Mouse (Mus musculus) layer of hippocampus, adult 2 months (tissue): ENCODE data around the gene Serpind1. TPM values are rescaled to one million over a fixed set of nuclear protein-coding genes. Genes with fewer than 3 reads are reported as not detected.

Experiments used
- DNase-seq, 2 experiments: peaks; one replicate each; pipeline ENCODE4 v3.0.0; 2022; ENCODE audit warnings: low spot score in 2 of 2
- H3K27ac ChIP-seq: fragments of 200-600 bp; 2 replicates; pipeline ENCODE4 v1.8.1; 2022
- H3K4me3 ChIP-seq: fragments of 200-600 bp; 2 replicates; pipeline ENCODE4 v1.8.1; 2022; ENCODE audit warnings: mild to moderate bottlenecking
- CTCF ChIP-seq: fragments of 200-600 bp; conservative IDR thresholded peaks from 2 replicates; pipeline ENCODE4 v1.8.1; 2022; ENCODE audit warnings: antibody characterized with exemption, mild to moderate bottlenecking, moderate library complexity
- long read RNA-seq, 2 experiments: library from polyadenylated mRNA; stranded (forward); transcript quantifications; one replicate each; pipeline ENCODE4 v2.0.0; 2021; ENCODE audit warnings: borderline mapping rate in 2 of 2
- total RNA-seq, 2 experiments: library from RNA; stranded (reverse); gene quantifications; 2 replicates each; pipeline ENCODE4 v1.2.3; 2021

The Serpind1 gene
- total RNA-seq, result 1 to 10 TPM in 1 of 2 experiments, under 1 TPM in 1; 0.79 to 1.4 TPM
- long read RNA-seq, experiment 1, partial matches to known transcripts, result 2 of 2 reads
- long read RNA-seq, experiment 1, other reads (novel, unspliced or antisense), result 0 of 2 reads
- long read RNA-seq, experiment 2, result 0 reads

GRCm38 (mm10) chr16:17331116-17331515, at the start of gene Serpind1:
TSS of gene Serpind1 (plus strand) at chr16:17331371.
- TF ChIP-seq CTCF, result no peak
- Histone ChIP-seq H3K27ac (0 out of 2 replicates have a peak within 1 kb of the TSS, but pooled peaks have one; percentile 55), H3K4me3 (no peak within 1 kb of the TSS)
- no peak for DNase-seq

- Histone ChIP-seq H3K27ac (peak overlapping the region; percentile 18; the same call in 1 of the 2 replicates), H3K4me3 (no peak overlapping the region)
- no peak for TF ChIP-seq CTCF
- no peak for DNase-seq
These were observed 48.0 kb upstream of the Serpind1 start for GRCm38 (mm10) chr16:17283151-17283550.

GRCm38 (mm10) chr16:17287103-17287502, 44.1 kb upstream of the Serpind1 start:
- no peak overlapping the region for H3K4me3 ChIP-seq
- DNase-seq, result no peak
- TF ChIP-seq CTCF, result no peak
- no peak overlapping the region for H3K27ac ChIP-seq

GRCm38 (mm10) chr16:17291016-17291415, 40.2 kb upstream of the Serpind1 start:
- Histone ChIP-seq H3K27ac (no peak overlapping the region), H3K4me3 (no peak overlapping the region)
- no peak for TF ChIP-seq CTCF
- DNase-seq, result no peak

- Histone ChIP-seq H3K4me3 (no peak overlapping the region), H3K27ac (no peak overlapping the region)
- TF ChIP-seq CTCF, result peak; percentile 95
- DNase-seq, result peak in 1 of 2 experiments; percentile 76
These were observed 38.4 kb upstream of the Serpind1 start for GRCm38 (mm10) chr16:17292751-17293150.

- DNase-seq, result no peak
- no peak for TF ChIP-seq CTCF
- H3K4me3 ChIP-seq, result no peak overlapping the region
- no peak overlapping the region for H3K27ac ChIP-seq
These were observed 30.4 kb upstream of the Serpind1 start for GRCm38 (mm10) chr16:17300818-17301217.

- H3K27ac ChIP-seq, result no peak overlapping the region
- no peak for TF ChIP-seq CTCF
- no peak overlapping the region for H3K4me3 ChIP-seq
- no peak for DNase-seq
These were observed 27.5 kb upstream of the Serpind1 start for GRCm38 (mm10) chr16:17303521-17304245.

GRCm38 (mm10) chr16:17307461-17307860, 23.7 kb upstream of the Serpind1 start:
- DNase-seq, result no peak

GRCm38 (mm10) chr16:17309036-17309435, 22.1 kb upstream of the Serpind1 start:
- no peak for TF ChIP-seq CTCF

More at GRCm38 (mm10) chr16:17307461-17307860, 23.7 kb upstream of the Serpind1 start:
- no peak for TF ChIP-seq CTCF
- no peak overlapping the region for H3K4me3 ChIP-seq
- no peak overlapping the region for H3K27ac ChIP-seq

GRCm38 (mm10) chr16:17312531-17312930, 18.6 kb upstream of the Serpind1 start:
- H3K27ac ChIP-seq, result peak overlapping the region; percentile 64; the same call in 1 of the 2 replicates
- DNase-seq, result peak; percentile 27 to 48
- no peak for TF ChIP-seq CTCF
- no peak overlapping the region for H3K4me3 ChIP-seq

More at GRCm38 (mm10) chr16:17309036-17309435, 22.1 kb upstream of the Serpind1 start:
- no peak for DNase-seq
- no peak overlapping the region for H3K27ac ChIP-seq
- H3K4me3 ChIP-seq, result no peak overlapping the region

GRCm38 (mm10) chr16:17316554-17316953, 14.6 kb upstream of the Serpind1 start:
- DNase-seq, result peak in 1 of 2 experiments; percentile 33

GRCm38 (mm10) chr16:17321481-17321880, 9.7 kb upstream of the Serpind1 start:
- Histone ChIP-seq H3K27ac (peak overlapping the region; percentile 65; the same call in 1 of the 2 replicates), H3K4me3 (no peak overlapping the region)
- DNase-seq, result no peak
- no peak for TF ChIP-seq CTCF

More at GRCm38 (mm10) chr16:17316554-17316953, 14.6 kb upstream of the Serpind1 start:
- no peak overlapping the region for H3K4me3 ChIP-seq
- H3K27ac ChIP-seq, result peak overlapping the region; percentile 67; the same call in 1 of the 2 replicates
- TF ChIP-seq CTCF, result no peak

- Histone ChIP-seq H3K27ac (no peak overlapping the region), H3K4me3 (no peak overlapping the region)
- TF ChIP-seq CTCF, result no peak
- no peak for DNase-seq
These were observed 6.4 kb upstream of the Serpind1 start for GRCm38 (mm10) chr16:17324745-17325144.
